Mouse (Mus musculus) liver, embryonic 16.5 days (tissue): ENCODE data around the gene Eef1b2. TPM values are rescaled to one million over a fixed set of nuclear protein-coding genes. Genes with fewer than 3 reads are reported as not detected.
"Not testable (repeated sequence)": the region's sequence is repeated elsewhere in the genome, so short reads cannot be mapped to it uniquely, and the experiment has no call there.

ENCODE experiments used
- ATAC-seq: fragments of 200-750 bp; cut with Nextera tagmentation; 2 replicates; pipeline ENCODE4 v1.8.0; 2017; ENCODE audit warnings: low read depth, mild to moderate bottlenecking, moderate number of reproducible peaks, moderate library complexity
- H3K27ac ChIP-seq: fragments of 300-500 bp; sonication (generic); 2 replicates; pipeline ENCODE4 v1.5.1; 2014; ENCODE audit warnings: mild to moderate bottlenecking, low read length
- H3K27me3 ChIP-seq: fragments of 300-500 bp; sonication (generic); 2 replicates; pipeline ENCODE4 v1.6.1; 2014; ENCODE audit warnings: low read depth, low read length, mixed read lengths; ENCODE audit not compliant: control insufficient read depth, insufficient read depth
- H3K36me3 ChIP-seq: fragments of 300-500 bp; sonication (generic); 2 replicates; pipeline ENCODE4 v1.6.1; 2014; ENCODE audit warnings: mild to moderate bottlenecking; ENCODE audit not compliant: control insufficient read depth, insufficient read depth
- H3K4me1 ChIP-seq: fragments of 300-500 bp; sonication (generic); 2 replicates; pipeline ENCODE4 v1.6.1; 2014; ENCODE audit warnings: low read depth, low read length, mixed read lengths; ENCODE audit not compliant: control insufficient read depth
- H3K4me2 ChIP-seq: fragments of 300-500 bp; sonication (generic); 2 replicates; pipeline ENCODE4 v1.6.1; 2014; ENCODE audit warnings: low read depth, low read length, mixed read lengths
- H3K4me3 ChIP-seq: fragments of 300-500 bp; sonication (generic); 2 replicates; pipeline ENCODE4 v1.5.1; 2014; ENCODE audit warnings: low read depth, mild to moderate bottlenecking, low read length
- H3K9ac ChIP-seq: fragments of 300-500 bp; sonication (generic); 2 replicates; pipeline ENCODE4 v1.6.1; 2014; ENCODE audit warnings: low read depth, low read length
- H3K9me3 ChIP-seq: fragments of 300-500 bp; sonication (generic); replicated peaks from 2 replicates; pipeline ENCODE4 v1.6.1; 2016; ENCODE audit warnings: low read length; ENCODE audit not compliant: control insufficient read depth
- whole genome bisulfite sequencing: fragments of 180-500 bp; shearing (Covaris S2); extraction: QIAGEN DNeasy Blood & Tissue Kit; methylation state at CpG from one replicate; pipeline ENCODE4 v1.1.7; 2014; ENCODE audit not compliant: insufficient replicate concordance; 5-methylcytosine and 5-hydroxymethylcytosine counted together
- polyA plus RNA-seq: library from polyadenylated mRNA; unstranded; fragments of >200 nt; fragmentation: Nextera tagmentation; extraction: Ambion mirVana; gene quantifications from 2 replicates; pipeline ENCODE4 v1.2.1, GENCODE M21; 2015

The Eef1b2 gene
- polyA plus RNA-seq, 1 experiment from 2014 or later = 207 TPM

DNA sequence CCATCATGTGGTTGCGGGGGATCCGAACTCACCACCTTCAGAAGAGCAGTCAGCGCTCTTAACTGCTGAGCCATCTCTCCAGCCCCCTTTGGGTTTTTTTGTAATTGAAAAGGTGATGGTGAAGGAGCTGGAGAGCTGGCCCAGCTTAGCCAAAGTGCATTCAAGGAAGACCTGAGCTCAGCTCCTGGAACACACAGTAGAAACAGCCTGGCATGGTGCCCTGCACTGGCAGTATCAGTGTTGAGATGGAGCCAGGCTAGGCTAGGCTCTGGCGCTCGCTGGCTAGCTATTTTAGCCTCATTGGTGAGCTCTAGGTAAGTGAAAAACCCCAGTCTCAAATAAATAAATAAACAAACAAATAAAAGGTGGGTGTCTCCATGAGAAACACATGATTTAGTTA is 5.6 kb downstream of the Eef1b2 start:
- Histone ChIP-seq H3K4me3 (no peak overlapping the region), H3K9ac (no peak overlapping the region), H3K27ac (no peak overlapping the region), H3K9me3 (no peaks in the 10 kb centered on the region), H3K4me1 (peaks cover 10% of the 10 kb centered on the region), H3K36me3 (peaks cover 11% of the 10 kb centered on the region), H3K27me3 (no peaks in the 10 kb centered on the region), H3K4me2 (no peak overlapping the region)
- WGBS = 82% methylated on average over 5 of the region's 5 CpGs
- no peak for ATAC-seq

DNA sequence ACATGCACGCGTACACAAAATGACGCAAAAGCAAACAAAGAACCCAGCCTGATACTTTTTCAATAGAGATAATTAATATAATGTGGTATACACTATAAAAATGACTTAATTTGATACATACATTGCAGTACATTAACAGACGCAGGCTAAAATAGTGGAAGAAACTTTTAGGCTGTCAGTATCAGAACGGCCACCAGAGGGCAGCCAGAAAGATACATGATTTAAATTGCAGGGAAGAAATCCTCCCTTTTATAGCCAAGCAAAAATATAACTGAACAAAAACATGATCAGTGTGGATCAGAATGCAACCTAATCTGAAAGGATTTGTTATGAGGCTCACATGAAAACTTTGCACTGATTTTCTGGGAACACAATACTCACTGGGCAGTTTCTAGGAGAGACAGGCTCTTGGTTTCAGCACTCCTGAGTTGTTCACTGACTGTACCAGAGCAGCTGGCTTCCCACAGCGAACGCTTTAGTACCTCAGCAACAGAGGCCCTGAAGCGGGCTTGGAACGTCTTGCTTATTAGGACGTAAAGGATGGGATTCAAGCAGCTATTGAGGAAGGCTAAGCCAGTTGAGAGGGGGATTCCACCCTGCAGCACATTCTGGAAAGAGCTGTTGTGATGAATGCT is 6.1 kb downstream of the Eef1b2 start:
- WGBS = 60% methylated on average over 10 of the region's 10 CpGs
- H3K9ac ChIP-seq = no peak overlapping the region
- H3K4me1 ChIP-seq = peaks cover 10% of the 10 kb centered on the region
- H3K27me3 ChIP-seq = no peaks in the 10 kb centered on the region
- no peak overlapping the region for H3K27ac ChIP-seq
- no peaks in the 10 kb centered on the region for H3K9me3 ChIP-seq
- H3K4me2 ChIP-seq = no peak overlapping the region
- no peak for ATAC-seq
- H3K4me3 ChIP-seq = no peak overlapping the region
- peaks cover 11% of the 10 kb centered on the region for H3K36me3 ChIP-seq

DNA sequence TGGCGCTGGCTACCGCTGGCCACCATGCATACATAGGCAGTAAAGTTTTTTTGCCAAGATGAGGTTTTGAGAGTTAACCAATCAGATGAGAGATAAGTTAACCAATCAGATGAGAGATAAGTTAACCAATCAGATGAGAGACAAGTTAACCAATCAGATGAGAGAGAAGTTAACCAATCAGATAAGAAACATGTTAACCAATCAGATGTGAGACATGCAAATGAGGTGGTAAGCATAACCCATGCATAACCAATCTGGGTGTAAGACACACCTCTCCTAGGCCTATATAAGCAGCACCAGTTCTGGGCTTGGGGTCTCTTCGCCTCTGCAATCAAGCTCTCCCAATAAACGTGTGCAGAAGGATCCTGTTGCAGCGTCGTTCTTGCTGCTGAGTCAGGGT is 8.8 kb downstream of the Eef1b2 start:
- not testable (repeated sequence) for H3K27ac ChIP-seq, H3K4me1 ChIP-seq, H3K4me2 ChIP-seq, ATAC-seq, H3K4me3 ChIP-seq, H3K27me3 ChIP-seq, H3K36me3 ChIP-seq, H3K9me3 ChIP-seq, H3K9ac ChIP-seq
- WGBS = 84% methylated on average over 6 of the region's 6 CpGs

DNA sequence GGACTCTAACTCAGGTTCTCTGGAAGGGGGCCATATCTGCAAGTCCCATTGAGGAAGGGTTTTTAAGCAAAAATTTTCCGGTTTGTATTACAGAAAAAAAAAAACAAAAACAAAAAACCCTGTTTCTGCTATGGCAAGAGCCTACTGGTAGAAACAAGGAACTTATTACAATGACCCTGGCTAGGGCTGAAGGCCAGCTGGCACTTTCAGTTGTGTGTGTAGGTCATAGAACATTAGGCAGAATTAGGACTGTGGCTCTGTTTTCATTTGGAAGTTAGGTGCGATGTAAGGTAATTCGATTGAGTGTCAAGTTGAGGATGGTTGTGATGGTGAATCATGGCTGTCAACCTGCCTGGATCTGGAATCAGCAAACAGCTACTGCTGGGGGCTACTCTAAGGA is 11.9 kb downstream of the Eef1b2 start:
- Histone ChIP-seq H3K4me1 (no peaks in the 10 kb centered on the region), H3K36me3 (no peaks in the 10 kb centered on the region), H3K4me3 (no peak overlapping the region), H3K9ac (no peak overlapping the region), H3K27me3 (no peaks in the 10 kb centered on the region), H3K9me3 (no peaks in the 10 kb centered on the region), H3K27ac (no peak overlapping the region), H3K4me2 (no peak overlapping the region)
- ATAC-seq = no peak
- WGBS = 59% methylated on average over 3 of the region's 3 CpGs

DNA sequence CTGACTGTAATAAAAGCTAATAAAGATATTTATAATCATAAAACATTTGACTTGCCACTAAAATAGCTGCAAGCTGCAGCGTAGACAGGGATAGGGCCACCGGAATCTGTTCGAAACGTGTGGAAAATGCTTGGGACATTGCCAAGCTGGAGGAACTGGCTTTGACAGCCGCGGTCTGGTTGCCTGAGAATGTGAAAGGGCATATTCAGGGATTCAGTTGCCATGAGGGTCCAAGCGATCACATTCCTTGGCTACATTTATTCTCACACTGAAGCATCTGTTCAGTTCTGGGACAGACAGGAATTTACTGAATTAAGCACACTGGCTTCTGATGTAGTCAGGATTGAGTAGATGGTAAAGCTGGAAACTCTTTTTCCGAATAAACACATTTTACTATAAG is 14.2 kb downstream of the Eef1b2 start:
- H3K4me3 ChIP-seq = no peak overlapping the region
- H3K9ac ChIP-seq = no peak overlapping the region
- no peaks in the 10 kb centered on the region for H3K36me3 ChIP-seq
- WGBS = 66% methylated on average over 8 of the region's 8 CpGs
- H3K9me3 ChIP-seq = no peaks in the 10 kb centered on the region
- no peaks in the 10 kb centered on the region for H3K27me3 ChIP-seq
- H3K4me2 ChIP-seq = no peak overlapping the region
- H3K4me1 ChIP-seq = no peaks in the 10 kb centered on the region
- ATAC-seq = no peak
- no peak overlapping the region for H3K27ac ChIP-seq

DNA sequence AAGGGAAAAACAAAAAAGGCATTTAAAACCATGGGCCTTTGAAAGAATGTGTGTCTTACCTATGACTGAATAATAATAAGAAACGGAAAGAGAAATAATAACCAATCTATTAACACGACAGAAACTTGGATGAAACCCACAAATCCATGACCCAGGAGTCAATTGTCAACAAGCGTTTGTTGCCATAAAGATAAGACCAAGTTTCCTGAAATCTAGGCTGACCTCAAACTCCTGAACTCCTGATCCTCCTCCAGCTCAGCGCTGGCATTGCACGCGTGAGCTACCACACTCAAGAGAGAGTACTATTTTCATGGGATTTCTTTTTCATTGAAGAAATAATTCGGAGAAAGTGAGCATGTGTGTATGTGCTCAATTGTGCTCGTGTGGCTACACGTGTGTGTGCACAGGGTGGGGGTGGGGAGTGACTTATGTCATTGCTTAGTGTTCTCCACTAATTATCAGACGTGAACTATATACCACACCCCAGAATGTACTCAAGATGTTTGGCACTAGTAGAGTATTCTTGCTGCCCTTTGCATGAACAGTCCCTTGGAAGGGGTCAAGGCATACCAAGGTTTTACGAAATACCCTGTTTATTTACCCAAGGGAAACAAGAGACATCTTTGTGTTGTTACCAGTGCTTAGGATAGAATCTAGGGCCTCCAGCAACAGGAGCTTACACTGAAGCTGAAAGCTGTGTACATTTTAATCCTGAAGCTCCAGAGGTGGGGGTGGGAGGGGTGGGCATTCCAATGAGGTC is 15.9 kb downstream of the Eef1b2 start:
- Histone ChIP-seq H3K4me2 (no peak overlapping the region), H3K27me3 (no peaks in the 10 kb centered on the region), H3K27ac (no peak overlapping the region), H3K9me3 (no peaks in the 10 kb centered on the region), H3K4me3 (no peak overlapping the region), H3K4me1 (no peaks in the 10 kb centered on the region), H3K9ac (no peak overlapping the region), H3K36me3 (no peaks in the 10 kb centered on the region)
- WGBS = 64% methylated on average over 11 of the region's 11 CpGs
- no peak for ATAC-seq

DNA sequence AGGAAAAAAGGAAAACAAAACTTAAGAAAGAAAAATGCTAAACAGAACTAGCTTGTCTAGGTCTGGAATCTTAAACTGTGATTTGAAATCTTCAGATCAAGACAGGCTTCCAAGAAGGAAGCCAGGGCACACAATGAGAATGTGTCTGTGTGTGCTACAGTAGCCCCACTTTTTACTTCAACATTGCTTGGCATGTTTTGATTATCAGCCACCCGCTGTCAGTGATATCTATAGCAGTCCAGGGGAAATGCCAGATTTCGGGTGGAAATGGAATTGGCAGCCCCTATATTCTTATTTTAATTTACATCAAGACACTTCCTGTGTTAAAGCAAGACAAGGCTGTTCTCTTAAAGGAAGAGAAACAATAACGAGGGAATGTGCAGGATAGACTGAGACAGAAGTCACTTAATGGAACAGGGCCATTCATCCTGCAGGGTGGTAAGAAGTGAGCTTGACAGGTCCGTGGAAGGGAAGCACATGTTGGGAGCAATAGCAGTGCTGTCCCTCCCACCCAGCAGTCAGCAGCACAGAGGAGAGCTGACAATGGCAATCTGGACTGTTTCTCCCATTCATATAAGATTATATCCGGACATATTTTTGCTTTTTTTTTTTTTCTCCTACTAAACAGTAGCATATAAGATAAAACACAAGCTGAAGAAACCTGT is 19.4 kb downstream of the Eef1b2 start:
- 33% methylated on average over 5 of the region's 5 CpGs for WGBS
- Histone ChIP-seq H3K4me3 (no peak overlapping the region), H3K4me2 (no peak overlapping the region), H3K9ac (no peak overlapping the region), H3K4me1 (no peaks in the 10 kb centered on the region), H3K27ac (no peak overlapping the region), H3K9me3 (no peaks in the 10 kb centered on the region), H3K36me3 (no peaks in the 10 kb centered on the region), H3K27me3 (no peaks in the 10 kb centered on the region)
- no peak for ATAC-seq

DNA sequence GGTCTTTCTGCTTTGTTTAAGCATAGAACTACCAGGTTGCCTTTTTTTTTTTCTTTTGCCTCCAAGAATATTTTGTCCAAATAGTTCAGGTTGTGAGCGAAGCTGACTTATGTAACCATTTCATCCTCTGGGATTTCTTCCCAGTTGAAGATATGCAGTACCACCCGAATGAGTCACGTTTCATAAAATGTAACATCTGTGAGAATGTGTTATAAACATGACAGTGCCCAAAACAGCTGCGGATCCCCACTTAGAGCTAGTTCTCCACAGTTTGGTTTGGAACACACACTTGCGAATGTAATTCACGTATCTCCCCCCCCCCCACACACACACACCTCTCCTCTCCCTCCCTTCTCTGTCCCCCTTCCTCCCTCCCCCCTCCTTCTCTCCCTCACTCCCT is 22.8 kb downstream of the Eef1b2 start:
- Histone ChIP-seq H3K4me2 (no peak overlapping the region), H3K27me3 (no peaks in the 10 kb centered on the region), H3K27ac (no peak overlapping the region), H3K9me3 (no peaks in the 10 kb centered on the region), H3K4me1 (no peaks in the 10 kb centered on the region), H3K4me3 (no peak overlapping the region), H3K9ac (no peak overlapping the region), H3K36me3 (no peaks in the 10 kb centered on the region)
- WGBS = 75% methylated on average over 6 of the region's 6 CpGs
- no peak for ATAC-seq

DNA sequence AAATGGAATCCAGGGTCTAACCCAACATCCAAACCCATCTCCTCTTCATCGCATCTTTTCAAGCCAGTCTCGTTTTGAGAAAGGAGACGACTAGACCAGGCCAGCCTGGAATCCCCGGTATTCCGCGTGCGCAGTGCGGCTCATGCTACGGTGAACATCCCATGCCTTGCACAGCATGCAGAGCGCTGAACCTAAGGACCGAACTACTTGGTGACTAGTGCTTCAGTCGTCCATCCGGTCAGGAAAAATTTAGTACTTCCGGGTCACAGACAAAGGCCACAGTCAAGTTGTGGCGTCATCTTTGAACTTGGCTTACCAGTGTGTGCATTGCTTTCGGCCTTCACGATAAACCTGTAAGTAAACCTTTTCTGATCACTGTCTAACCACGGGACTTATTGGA is 23.7 kb downstream of the Eef1b2 start:
- H3K27me3 ChIP-seq = no peaks in the 10 kb centered on the region
- ATAC-seq = no peak
- H3K36me3 ChIP-seq = no peaks in the 10 kb centered on the region
- H3K4me2 ChIP-seq = no peak overlapping the region
- 82% methylated on average over 18 of the region's 18 CpGs for WGBS
- H3K9me3 ChIP-seq = no peaks in the 10 kb centered on the region
- no peak overlapping the region for H3K9ac ChIP-seq
- H3K4me1 ChIP-seq = no peaks in the 10 kb centered on the region
- no peak overlapping the region for H3K4me3 ChIP-seq
- H3K27ac ChIP-seq = no peak overlapping the region
